Mouse (Mus musculus): ENCODE data around the gene Atf7. TPM values are rescaled to one million over a fixed set of nuclear protein-coding genes. Genes with fewer than 3 reads are reported as not detected.

Gene Atf7
- polyA plus RNA-seq (2017; shearing (Covaris generic)), result 46.8 TPM

DNA sequence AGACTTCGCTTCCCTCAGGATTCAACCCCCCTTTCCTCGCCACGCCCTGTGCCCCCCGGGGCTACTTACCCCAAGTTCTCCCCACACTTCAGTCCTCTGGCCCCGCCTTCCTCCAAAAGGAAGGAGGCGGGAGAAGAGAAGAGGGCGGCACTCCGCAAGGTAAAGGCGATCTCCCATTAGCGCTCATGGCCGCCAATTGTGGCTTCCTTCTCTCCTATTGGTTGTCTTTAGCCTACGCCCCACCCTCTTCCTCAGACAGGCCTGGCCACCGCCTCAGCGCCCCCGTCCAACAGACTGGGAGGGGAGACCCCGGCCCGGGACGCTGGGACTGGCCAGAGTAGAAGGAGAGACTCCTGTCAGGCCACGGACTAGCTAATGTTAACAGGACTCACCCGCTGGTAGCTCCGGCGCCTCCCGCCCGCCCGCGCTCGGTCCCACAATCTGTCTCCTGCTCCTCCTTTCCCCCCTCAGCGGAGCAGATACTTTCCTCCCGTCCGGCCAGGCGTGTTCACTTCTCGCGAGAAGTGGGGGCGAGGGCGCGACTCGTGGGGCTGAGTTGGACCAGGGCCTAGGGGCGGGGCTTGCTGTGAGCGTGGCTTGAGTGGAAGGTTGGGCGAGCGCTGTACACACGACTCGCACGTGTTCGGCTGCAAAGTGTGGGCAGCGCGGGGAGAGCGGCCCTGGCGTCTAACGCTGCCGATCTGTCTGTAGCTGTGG is at the start of gene Atf7, which contains the start of gene Gm28047:
Gene Atf7 (minus strand): TSS at position 495 of the 717 bp plus-strand sequence.
Gene Gm28047 (minus strand): TSS at position 98 of the 717 bp plus-strand sequence.

DNA sequence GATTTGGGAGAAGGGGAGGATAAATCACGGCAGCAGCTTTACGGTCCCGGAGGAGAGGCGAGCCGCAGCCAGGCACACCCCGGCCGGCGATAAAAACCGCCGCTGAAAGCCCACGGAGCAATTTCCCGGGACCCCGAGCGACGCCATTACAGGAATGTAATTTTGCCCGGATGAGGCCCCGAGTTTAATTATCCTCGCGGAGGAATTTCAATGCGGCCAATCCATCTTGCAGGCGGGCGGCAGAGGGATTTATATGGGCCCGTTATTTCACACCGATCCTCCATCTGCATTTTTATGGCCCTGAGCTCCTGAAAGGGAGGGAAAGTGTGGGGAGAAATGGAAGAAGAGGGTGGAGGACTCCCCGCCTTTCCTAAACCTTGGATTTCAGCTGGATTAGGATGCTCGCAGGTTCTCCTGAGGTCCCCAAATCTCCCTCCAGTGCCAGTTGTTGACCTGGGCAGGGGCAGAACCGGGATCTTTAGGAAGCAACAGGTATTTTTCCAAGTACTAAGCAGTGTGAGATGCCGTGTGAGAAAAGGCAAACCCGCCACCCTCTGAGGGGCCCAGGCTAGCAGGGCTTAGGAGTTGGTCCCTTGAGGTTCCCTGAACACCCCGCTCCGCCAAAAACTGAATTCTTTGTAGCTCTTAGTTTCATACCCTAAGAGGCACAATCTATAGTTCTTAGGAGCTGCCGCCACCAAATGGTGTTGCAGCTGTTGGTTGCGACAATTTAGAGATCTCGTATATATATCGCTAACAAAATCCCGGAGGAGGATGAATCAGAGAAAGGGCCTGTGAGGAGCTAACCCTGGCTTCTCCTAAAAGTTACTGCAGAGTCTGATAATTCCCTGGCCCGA is 47.2 kb upstream of the Atf7 start, which contains the start of gene Atp5g2:
Gene Atp5g2 (minus strand): TSS at position 138 of the 857 bp plus-strand sequence.

DNA sequence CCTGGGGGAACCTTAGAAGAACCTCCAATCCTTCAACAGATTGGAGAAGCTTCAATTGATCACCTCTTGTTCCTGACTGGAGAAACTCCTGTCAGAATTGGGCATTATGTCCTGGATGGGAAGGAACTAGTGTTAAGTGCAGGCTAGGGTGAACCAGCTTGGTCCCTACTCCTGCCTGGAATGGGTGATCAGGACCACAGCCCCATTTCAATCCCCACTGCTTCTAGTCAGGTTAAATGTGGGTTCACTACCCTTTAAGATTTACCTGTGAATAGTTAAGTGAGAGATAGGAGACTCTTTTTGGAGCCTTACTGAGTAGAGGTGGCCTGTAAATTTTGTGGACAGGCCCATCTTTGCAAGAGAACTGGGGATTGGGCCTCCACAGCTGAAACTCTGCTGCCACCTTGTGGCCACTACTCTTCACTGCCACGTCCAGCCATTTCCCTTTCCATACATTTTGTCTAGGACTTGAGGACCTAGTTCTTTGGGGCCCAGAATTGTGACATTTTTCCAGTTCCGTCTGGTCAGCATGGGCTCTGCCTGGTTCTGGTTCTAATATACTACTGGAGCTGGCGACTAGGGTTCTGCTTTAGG is 100.3 kb downstream of the Atf7 start, which contains the start of gene Npff:
Gene Npff (minus strand): TSS at position 51 of the 594 bp plus-strand sequence.

DNA sequence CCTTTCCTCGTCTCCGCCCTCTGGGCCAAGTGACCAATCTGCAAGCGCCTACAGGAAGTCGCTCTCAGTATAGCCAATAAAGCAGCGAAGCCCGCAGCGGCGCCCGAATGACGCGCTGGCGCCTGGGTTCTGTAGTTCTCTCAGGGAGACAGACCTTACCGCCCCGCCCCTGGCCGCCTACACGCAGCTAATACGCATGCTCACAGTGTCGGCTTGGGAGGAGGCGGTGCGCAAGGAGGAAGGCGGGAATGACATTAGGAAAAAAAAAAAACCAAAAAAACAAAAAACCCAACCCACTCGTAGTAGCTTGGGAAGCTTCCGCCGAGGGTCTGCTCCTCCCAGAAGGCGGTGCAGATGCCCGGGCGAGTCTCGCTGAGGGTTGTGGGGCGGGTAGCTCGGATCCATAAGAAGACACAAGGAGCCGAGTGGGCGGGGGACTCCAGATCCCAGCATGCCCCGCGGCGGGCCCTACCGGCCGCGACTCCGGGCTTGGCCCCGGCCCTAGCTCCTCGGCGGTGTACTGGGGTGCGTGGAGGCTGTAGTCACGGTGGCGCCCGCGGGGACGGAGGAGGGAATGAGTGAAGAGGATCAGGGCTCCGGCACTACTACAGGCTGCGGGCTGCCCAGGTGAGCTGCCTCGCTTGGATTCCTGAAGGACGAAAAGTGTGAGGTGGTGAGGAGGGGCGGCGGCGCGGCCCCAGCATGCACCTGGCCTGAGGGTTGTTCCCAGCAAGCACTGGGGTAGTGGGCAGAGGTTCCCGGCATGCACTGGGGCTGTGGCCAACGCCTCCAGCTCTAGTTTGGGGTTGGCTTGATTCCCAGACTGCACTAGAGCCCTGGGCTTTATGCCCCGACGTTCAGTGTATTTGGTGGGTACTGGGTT is 107.0 kb downstream of the Atf7 start, which contains the start of gene Tarbp2:
Gene Tarbp2 (plus strand): TSS at position 217 of the 883 bp plus-strand sequence.

DNA sequence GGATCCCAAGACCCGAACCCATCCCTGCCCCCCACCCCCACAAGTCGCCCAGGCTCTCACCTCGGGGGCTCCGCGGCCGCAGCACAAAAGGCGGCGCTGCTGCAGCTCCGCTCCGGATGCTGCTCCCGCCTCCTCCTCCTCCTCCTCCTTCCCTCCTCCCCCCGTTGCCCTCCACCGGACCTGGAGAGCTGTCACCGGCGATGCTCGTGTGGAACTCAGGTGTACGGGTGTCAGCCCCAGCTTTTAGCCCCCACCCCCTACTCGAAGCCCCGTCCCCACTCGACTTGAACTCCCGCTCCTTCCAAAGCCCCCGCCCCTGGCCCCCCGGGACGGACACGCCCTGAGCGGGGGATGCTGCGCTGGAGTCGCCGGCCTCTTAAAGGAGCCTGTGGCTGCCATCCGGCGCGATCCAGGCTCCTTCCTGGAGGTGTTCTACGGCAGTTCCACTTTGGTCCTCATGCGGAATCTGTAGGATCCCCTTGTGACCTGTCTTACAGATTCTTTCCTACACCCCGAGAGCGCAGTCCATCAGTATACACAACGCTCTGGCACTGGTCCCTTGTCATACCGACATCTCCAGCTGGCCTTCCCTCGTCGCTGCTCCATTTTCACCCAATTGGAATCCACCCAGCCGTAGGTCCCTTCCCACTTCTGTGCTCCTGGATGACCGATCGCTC is 108.4 kb downstream of the Atf7 start, which contains the start of gene Map3k12:
Gene Map3k12 (minus strand): TSS at position 337 of the 677 bp plus-strand sequence.

DNA sequence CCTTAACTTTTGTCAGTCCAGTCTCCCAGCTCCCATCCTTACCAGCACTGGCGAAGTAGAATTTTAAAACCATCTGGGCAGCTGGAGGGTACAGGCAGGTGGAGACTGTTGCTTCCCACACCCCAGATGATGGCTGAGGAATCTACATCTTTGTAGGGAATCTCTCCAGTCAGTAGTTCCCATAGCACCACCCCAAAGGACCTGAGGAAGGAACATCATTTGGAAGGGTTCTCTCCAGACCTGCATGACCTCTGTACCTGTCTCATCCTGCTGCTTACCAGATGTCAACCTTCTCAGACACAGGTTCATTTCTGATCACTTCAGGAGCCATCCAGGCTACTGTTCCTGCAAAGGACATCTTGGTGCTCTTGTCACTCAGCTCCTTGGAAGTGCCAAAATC is 121.8 kb downstream of the Atf7 start, which contains the start of gene Gm10337:
Gene Gm10337 (plus strand): TSS at position 276 of the 400 bp plus-strand sequence.

Other genes starting within 250 kb of the Atf7 start
- 19.6 TPM for gene Sp1, start 219.3 kb downstream of the Atf7 start, polyA plus RNA-seq (2017; shearing (Covaris generic))
- gene Amhr2, start 180.1 kb downstream of the Atf7 start, polyA plus RNA-seq (2017; shearing (Covaris generic)), result not detected
- 748 TPM for gene Prr13, start 166.4 kb downstream of the Atf7 start, polyA plus RNA-seq (2017; shearing (Covaris generic))
- 119 TPM for gene Pcbp2, start 154.9 kb downstream of the Atf7 start, polyA plus RNA-seq (2017; shearing (Covaris generic))
- not detected for gene Gm10337, start 121.7 kb downstream of the Atf7 start, polyA plus RNA-seq (2017; shearing (Covaris generic))
- gene Map3k12, start 108.4 kb downstream of the Atf7 start, polyA plus RNA-seq (2017; shearing (Covaris generic)), result 11.1 TPM
- gene Tarbp2, start 107.3 kb downstream of the Atf7 start, polyA plus RNA-seq (2017; shearing (Covaris generic)), result 55.5 TPM
- 4.6 TPM for gene Npff, start 100.5 kb downstream of the Atf7 start, polyA plus RNA-seq (2017; shearing (Covaris generic))
- gene Gm28047, start 397 bp downstream of the Atf7 start, polyA plus RNA-seq (2017; shearing (Covaris generic)), result not detected
- gene Atp5g2, start 46.9 kb upstream of the Atf7 start, polyA plus RNA-seq (2017; shearing (Covaris generic)), result 22.4 TPM
- 51.9 TPM for gene Calcoco1, start 96.7 kb upstream of the Atf7 start, polyA plus RNA-seq (2017; shearing (Covaris generic))